Mouse (Mus musculus) olfactory bulb, adult 2 months (tissue): Measurements from ENCODE around the gene Ror2.

Source experiments
- CTCF ChIP-seq: fragments of 200-500 bp; IDR thresholded peaks from 2 replicates; pipeline ENCODE4 v1.5.1; 2012; ENCODE audit warnings: low read depth, mild to moderate bottlenecking, low read length, moderate library complexity; ENCODE audit not compliant: insufficient read depth
- POLR2A ChIP-seq: fragments of 200-500 bp; IDR thresholded peaks from 2 replicates; pipeline ENCODE4 v1.6.1; 2012; ENCODE audit warnings: mild to moderate bottlenecking, low read depth, low read length, moderate library complexity; ENCODE audit not compliant: insufficient read depth

DNA sequence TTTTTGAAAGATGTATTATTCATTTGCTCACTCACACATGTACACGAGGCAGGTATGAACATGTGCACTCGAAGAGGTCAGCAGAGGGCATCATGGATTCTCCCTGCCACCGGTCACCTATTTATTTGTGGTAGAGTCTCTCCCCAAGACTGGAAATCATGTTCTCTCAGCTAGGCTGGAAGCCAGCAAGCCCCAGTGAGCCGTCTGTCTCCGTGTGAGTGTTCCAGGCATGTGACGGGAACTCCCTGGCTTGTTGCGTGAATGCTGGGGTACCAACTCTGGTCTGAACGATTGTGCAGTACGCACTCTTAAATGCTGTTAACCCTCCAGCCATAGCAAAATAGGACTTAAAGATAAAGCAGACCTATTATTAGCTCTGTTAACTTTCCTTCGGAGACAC lies 77.4 kb downstream of the Ror2 start:
- no peak for TF ChIP-seq CTCF
- TF ChIP-seq POLR2A: no peak
